ENCODE assay signal across 8 mouse cellular contexts in the genomic region with DNA sequence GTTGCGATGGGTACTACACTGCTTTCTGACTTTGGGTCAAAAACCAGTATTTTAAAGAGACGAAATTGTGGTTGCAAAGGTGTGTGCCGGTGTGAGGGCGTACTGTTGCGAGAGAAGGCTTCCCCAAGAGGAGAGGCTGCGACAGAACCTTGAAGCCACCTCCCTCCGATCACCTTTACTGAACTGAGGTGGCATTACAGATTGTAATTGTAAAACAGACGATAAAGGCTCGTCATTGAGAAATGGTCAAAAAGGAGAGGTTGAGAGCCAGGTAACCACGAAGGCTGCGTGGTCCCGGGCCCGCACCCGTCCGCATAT. TPM values are rescaled to one million over a fixed set of nuclear protein-coding genes. Genes with fewer than 3 reads are reported as not detected.
A peak's percentile ranks its signal among the peaks of the same experiment; 100 is the strongest.
DNase-seq lines count a peak whose midpoint lies in the region; ATAC-seq and TF ChIP-seq lines count a peak whose summit lies in the region.

No protein-coding gene starts in this region.

- ATAC-seq in heart, embryonic 16.5 days (replicated peaks; ENCODE audit: extremely low read depth, insufficient read depth, low FRiP score), result no peak
- peak; percentile 4; the same call in 1 of the 2 replicates for ATAC-seq in forebrain, embryonic 11.5 days (replicated peaks; ENCODE audit: low FRiP score)
- ATAC-seq in liver, embryonic 13.5 days (ENCODE audit: low read depth), result peak; percentile 15

- DNase-seq in heart, adult 11 months, result no peak
- no peak for DNase-seq in ES-E14 (ENCODE audit: low read depth, low spot score)
- DNase-seq in forebrain, embryonic 11.5 days (ENCODE audit: low spot score), result no peak
- no peak for DNase-seq in liver, embryonic 13.5 days
- DNase-seq in telencephalon, adult 2 months (ENCODE audit: low read depth, low spot score), result peak; percentile 11
- no peak for DNase-seq in cerebellum, adult 9-11 months
- DNase-seq in embryo, embryonic 10.5 days (ENCODE audit: low spot score), result no peak

- peaks cover 12% of the 10 kb centered on the region for H3K4me1 ChIP-seq in heart, embryonic 16.5 days (ENCODE audit: control insufficient read depth, insufficient read depth, low read length)
- peaks cover 0 to 2% of the 10 kb centered on the region in 2 experiments; a peak in 1 of 4 replicates for H3K4me1 ChIP-seq in ES-E14 (ENCODE audit: control insufficient read depth in 2 of 2, insufficient read depth in 2 of 2, low read length in 2 of 2, poor library complexity in 1 of 2)
- no peaks in the 10 kb centered on the region for H3K4me1 ChIP-seq in forebrain, embryonic 11.5 days (replicated peaks; ENCODE audit: control insufficient read depth, insufficient read depth, low read length)
- peaks cover 31% of the 10 kb centered on the region for H3K4me1 ChIP-seq in liver, embryonic 13.5 days (replicated peaks)

- in situ Hi-C loops in ES-E14 (cut with MboI; ENCODE audit: low sequenced_read_pairs in 2 of 2, unreplicated experiment in 2 of 2), result no loop called here

- peaks cover 3% of the 10 kb centered on the region; the same call in 1 of the 2 replicates for H3K36me3 ChIP-seq in heart, embryonic 16.5 days (ENCODE audit: control insufficient read depth, insufficient read depth)
- H3K36me3 ChIP-seq in ES-E14 (ENCODE audit: control insufficient read depth, insufficient read depth, low read length, poor library complexity, severe bottlenecking), result no peaks in the 10 kb centered on the region
- no peaks in the 10 kb centered on the region for H3K36me3 ChIP-seq in forebrain, embryonic 11.5 days (ENCODE audit: control insufficient read depth, insufficient read depth, low read length)
- no peaks in the 10 kb centered on the region for H3K36me3 ChIP-seq in liver, embryonic 13.5 days

- WGBS in heart, embryonic 16.5 days, result 2% methylated on average over 15 of the region's 15 CpGs
- WGBS in forebrain, embryonic 11.5 days, result 2% methylated on average over 15 of the region's 15 CpGs
- WGBS in liver, embryonic 13.5 days (ENCODE audit: insufficient replicate concordance), result 1% methylated on average over 15 of the region's 15 CpGs

- no peaks in the 10 kb centered on the region for H3K27me3 ChIP-seq in heart, embryonic 16.5 days (ENCODE audit: control insufficient read depth, insufficient read depth, low read length)
- no peaks in the 10 kb centered on the region for H3K27me3 ChIP-seq in forebrain, embryonic 11.5 days (ENCODE audit: control insufficient read depth, insufficient read depth, low read length)
- H3K27me3 ChIP-seq in liver, embryonic 13.5 days, result no peaks in the 10 kb centered on the region

- no peaks in the 10 kb centered on the region for H3K9me3 ChIP-seq in heart, embryonic 16.5 days (replicated peaks; ENCODE audit: control insufficient read depth, low read length)
- no peaks in the 10 kb centered on the region for H3K9me3 ChIP-seq in ES-E14 (ENCODE audit: control insufficient read depth, insufficient read depth, low read depth, low read length)
- H3K9me3 ChIP-seq in forebrain, embryonic 11.5 days (ENCODE audit: control insufficient read depth, low read length), result no peaks in the 10 kb centered on the region
- H3K9me3 ChIP-seq in liver, embryonic 13.5 days (replicated peaks), result no peaks in the 10 kb centered on the region

- peak overlapping the region; percentile 92 for H3K4me3 ChIP-seq in heart, embryonic 16.5 days (ENCODE audit: low read length)
- peak overlapping the region; percentile 80 to 91 for H3K4me3 ChIP-seq in ES-E14 (ENCODE audit: insufficient read depth in 1 of 2, low read depth in 1 of 2, low read length in 2 of 2, poor library complexity in 1 of 2, severe bottlenecking in 1 of 2)
- H3K4me3 ChIP-seq in forebrain, embryonic 11.5 days (ENCODE audit: low read depth, low read length), result peak overlapping the region; percentile 70
- H3K4me3 ChIP-seq in liver, embryonic 13.5 days (replicated peaks), result peak overlapping the region; percentile 70

- H3K9ac ChIP-seq in heart, embryonic 16.5 days (ENCODE audit: low read length), result peak overlapping the region; percentile 94
- peak overlapping the region; percentile 94 for H3K9ac ChIP-seq in ES-E14 (ENCODE audit: insufficient read depth, low read depth, low read length, poor library complexity, severe bottlenecking)
- H3K9ac ChIP-seq in forebrain, embryonic 11.5 days (ENCODE audit: low read length), result peak overlapping the region; percentile 82
- peak overlapping the region; percentile 84 for H3K9ac ChIP-seq in liver, embryonic 13.5 days

- H3K4me2 ChIP-seq in heart, embryonic 16.5 days (ENCODE audit: low read depth, low read length), result peak overlapping the region; percentile 95
- peak overlapping the region; percentile 97 for H3K4me2 ChIP-seq in forebrain, embryonic 11.5 days (ENCODE audit: low read depth, low read length, severe bottlenecking)
- peak overlapping the region; percentile 85 for H3K4me2 ChIP-seq in liver, embryonic 13.5 days

- H3K27ac ChIP-seq in heart, embryonic 16.5 days (ENCODE audit: low read length), result peak overlapping the region; percentile 95
- peak overlapping the region; percentile 9; the same call in 1 of the 2 replicates for H3K27ac ChIP-seq in ES-E14 (ENCODE audit: insufficient read depth, low read depth, low read length, poor library complexity, severe bottlenecking)
- peak overlapping the region; percentile 66; the same call in 1 of the 2 replicates for H3K27ac ChIP-seq in forebrain, embryonic 11.5 days (ENCODE audit: low read depth, low read length)
- peak overlapping the region; percentile 90 for H3K27ac ChIP-seq in liver, embryonic 13.5 days

TF ChIP-seq in ES-E14, 5 proteins besides CTCF, POLR2A, EP300 and RAD21:
- no peak for TF ChIP-seq HCFC1 (IDR thresholded peaks at IDR 0.05; ENCODE audit: borderline replicate concordance, insufficient read depth, low read length)
- no peak for TF ChIP-seq MAFK (IDR thresholded peaks at IDR 0.05; ENCODE audit: insufficient read depth, low read depth, low read length)
- no peak for TF ChIP-seq CHD2 (IDR thresholded peaks at IDR 0.05; ENCODE audit: low read depth, low read length)
- no peak for TF ChIP-seq ZNF384 (IDR thresholded peaks at IDR 0.05; ENCODE audit: low read depth, low read length)
- no peak for TF ChIP-seq ZC3H11A (IDR thresholded peaks at IDR 0.05; ENCODE audit: borderline replicate concordance, low read depth, low read length)

RNA-seq across cellular contexts. Expression of a gene that starts 0.6 kb away (rescaled TPM):
- 30.4 and 34.9 TPM in 2 replicates for polyA plus RNA-seq in heart, embryonic 16.5 days (2015; fragmentation: Nextera tagmentation; extraction: Ambion mirVana)
- total RNA-seq in ES-E14 (2012; rRNA removed), result 35.2 and 37.5 TPM in 2 replicates
- 21.7 and 22.8 TPM in 2 replicates for polyA plus RNA-seq in forebrain, embryonic 11.5 days (2014; fragmentation: Nextera tagmentation; extraction: Ambion mirVana)
- 11.8 and 15.6 TPM in 2 replicates for polyA plus RNA-seq in liver, embryonic 13.5 days (2015; fragmentation: Nextera tagmentation; extraction: Ambion mirVana)

RNA-seq across cellular contexts. Expression of a gene that starts 18.2 kb away (rescaled TPM):
- polyA plus RNA-seq in heart, embryonic 16.5 days (2015; fragmentation: Nextera tagmentation; extraction: Ambion mirVana), result 0.30 and 0.59 TPM in 2 replicates
- total RNA-seq in ES-E14 (2012; rRNA removed), result 0.74 and 1.3 TPM in 2 replicates
- polyA plus RNA-seq in forebrain, embryonic 11.5 days (2014; fragmentation: Nextera tagmentation; extraction: Ambion mirVana), result 0.41 and 0.75 TPM in 2 replicates
- polyA plus RNA-seq in liver, embryonic 13.5 days (2015; fragmentation: Nextera tagmentation; extraction: Ambion mirVana), result not detected in 2 replicates

RNA-seq across cellular contexts. Expression of a gene that starts 44.2 kb away (rescaled TPM):
- polyA plus RNA-seq in heart, embryonic 16.5 days (2015; fragmentation: Nextera tagmentation; extraction: Ambion mirVana), result 49.1 and 55.1 TPM in 2 replicates
- 113 and 144 TPM in 2 replicates for total RNA-seq in ES-E14 (2012; rRNA removed)
- 141 and 148 TPM in 2 replicates for polyA plus RNA-seq in forebrain, embryonic 11.5 days (2014; fragmentation: Nextera tagmentation; extraction: Ambion mirVana)
- 52.5 and 77.9 TPM in 2 replicates for polyA plus RNA-seq in liver, embryonic 13.5 days (2015; fragmentation: Nextera tagmentation; extraction: Ambion mirVana)

Comparison
In these comparisons a context has a peak if more than half of its experiments do, and no peak if none do; other contexts are left out.
1. H3K27ac ChIP-seq: peak in every context shown above with its lines; median percentile 95 in heart, embryonic 16.5 days; 90 in liver, embryonic 13.5 days; 66 in forebrain, embryonic 11.5 days; 9 in ES-E14.